Mouse (Mus musculus) CH12.LX (cell line): ENCODE results near the gene Mlxipl.

Source experiments
- BHLHE40 ChIP-seq: IDR thresholded peaks from 2 replicates; pipeline ENCODE4 v1.6.1; 2011; ENCODE audit warnings: mild to moderate bottlenecking, low read depth, low read length, improper control_type of control experiment
- POLR2AphosphoS2 ChIP-seq: IDR thresholded peaks from 2 replicates; pipeline ENCODE4 v1.6.1; 2011; ENCODE audit warnings: low read depth, low read length, improper control_type of control experiment

- TF ChIP-seq POLR2AphosphoS2 (no peak), BHLHE40 (no peak)
These were observed 77.8 kb downstream of the Mlxipl start for GRCm38 (mm10) chr5:135167469-135167868.
